Mouse (Mus musculus) cerebellum, postnatal 25 days (tissue): Measurements from ENCODE around the gene Gsc2.
A peak's percentile ranks its signal among the peaks of the same experiment; 100 is the strongest.

Experiments used
- DNase-seq, 2 experiments: peaks; one replicate each; pipeline ENCODE4 v3.0.0; 2021; ENCODE audit warnings: mixed read lengths in 2 of 2

Gene Gsc2

GRCm38 (mm10) chr16:17922163-17922538, 7.3 kb upstream of the Gsc2 start:
- peak in 1 of 2 experiments; percentile 64 for DNase-seq

GRCm38 (mm10) chr16:17921325-17922162, 6.7 kb upstream of the Gsc2 start:
- peak; percentile 96 to 98 for DNase-seq

GRCm38 (mm10) chr16:17920586-17920985, 5.7 kb upstream of the Gsc2 start:
- DNase-seq = no peak

- DNase-seq = peak; percentile 92
Measured at GRCm38 (mm10) chr16:17911052-17911595, 3.7 kb downstream of the Gsc2 start, which contains the start of gene Ess2. Ess2 (minus strand) TSS chr16:17911348.

GRCm38 (mm10) chr16:17898462-17898861, 16.4 kb downstream of the Gsc2 start, which contains the start of the genes Dgcr2 and Tssk2:
Dgcr2 (minus strand) TSS chr16:17898562.
Tssk2 (plus strand) TSS chr16:17898637.
- DNase-seq = no peak

- no peak for DNase-seq
Measured at GRCm38 (mm10) chr16:17896091-17896490, 18.8 kb downstream of the Gsc2 start.

- DNase-seq = no peak
Measured at GRCm38 (mm10) chr16:17893923-17894322, 20.9 kb downstream of the Gsc2 start, which contains the start of gene Tssk1. Tssk1 (plus strand) TSS chr16:17894223.

- peak; percentile 93 to 94 for DNase-seq
Measured at GRCm38 (mm10) chr16:17892606-17893005, 22.3 kb downstream of the Gsc2 start.

GRCm38 (mm10) chr16:17891567-17891959, 23.3 kb downstream of the Gsc2 start, which contains the start of gene Gm20518:
Gm20518 (minus strand) TSS chr16:17891671.
- DNase-seq = peak; percentile 100

- DNase-seq = peak; percentile 93 to 97
Measured at GRCm38 (mm10) chr16:17890917-17891566, 23.8 kb downstream of the Gsc2 start.

- peak in 1 of 2 experiments; percentile 41 for DNase-seq
Measured at GRCm38 (mm10) chr16:17890342-17890727, 24.5 kb downstream of the Gsc2 start.

- DNase-seq = peak; percentile 51 to 52
Measured at GRCm38 (mm10) chr16:17889689-17890341, 25.0 kb downstream of the Gsc2 start.

GRCm38 (mm10) chr16:17884116-17884515, 30.7 kb downstream of the Gsc2 start:
- no peak for DNase-seq

- DNase-seq = no peak
Measured at GRCm38 (mm10) chr16:17882196-17882595, 32.7 kb downstream of the Gsc2 start.

- no peak for DNase-seq
Measured at GRCm38 (mm10) chr16:17879571-17879970, 35.3 kb downstream of the Gsc2 start.

GRCm38 (mm10) chr16:17876096-17876495, 38.8 kb downstream of the Gsc2 start:
- DNase-seq = no peak

- DNase-seq = peak in 1 of 2 experiments; percentile 52
Measured at GRCm38 (mm10) chr16:17875174-17875573, 39.7 kb downstream of the Gsc2 start.

- no peak for DNase-seq
Measured at GRCm38 (mm10) chr16:17872995-17873394, 41.9 kb downstream of the Gsc2 start.

- no peak for DNase-seq
Measured at GRCm38 (mm10) chr16:17871248-17871647, 43.6 kb downstream of the Gsc2 start.

GRCm38 (mm10) chr16:17865770-17866169, 49.1 kb downstream of the Gsc2 start:
- peak in 1 of 2 experiments; percentile 35 for DNase-seq

GRCm38 (mm10) chr16:17865293-17865692, 49.6 kb downstream of the Gsc2 start:
- DNase-seq = no peak
